Mouse (Mus musculus) G1E (cell line): ENCODE results near the gene Rasip1. TPM values are rescaled to one million over a fixed set of nuclear protein-coding genes. Genes with fewer than 3 reads are reported as not detected.

ENCODE experiments used
- ATAC-seq: 2 replicates; pipeline ENCODE4 v1.8.0; 2016; ENCODE audit warnings: mild to moderate bottlenecking; ENCODE audit not compliant: insufficient number of reproducible peaks, poor library complexity, low FRiP score, severe bottlenecking; ENCODE audit errors: extremely low read depth
- DNase-seq: peaks from one replicate; pipeline ENCODE4 v3.0.0; 2012; ENCODE audit warnings: low spot score
- H3K27me3 ChIP-seq: 2 replicates; pipeline ENCODE4 v1.6.1; 2012; ENCODE audit warnings: mild to moderate bottlenecking, low read length, inconsistent platforms; ENCODE audit not compliant: insufficient read depth
- H3K36me3 ChIP-seq: replicated peaks from 2 replicates; pipeline ENCODE3; 2012; ENCODE audit warnings: mild to moderate bottlenecking, inconsistent platforms
- H3K4me1 ChIP-seq: 2 replicates; pipeline ENCODE4 v1.6.1; 2012; ENCODE audit warnings: low read depth, low read length, inconsistent platforms, mixed read lengths; ENCODE audit not compliant: insufficient read depth
- H3K4me3 ChIP-seq: 2 replicates; pipeline ENCODE4 v1.5.1; 2012; ENCODE audit warnings: low read depth, mild to moderate bottlenecking, inconsistent platforms, low read length, moderate library complexity, mixed read lengths
- H3K9me3 ChIP-seq: replicated peaks from 2 replicates; pipeline ENCODE4 v1.6.1; 2012; ENCODE audit warnings: inconsistent platforms
- CTCF ChIP-seq: IDR thresholded peaks from 2 replicates; pipeline ENCODE4 v1.5.1; 2012; ENCODE audit warnings: low read depth, low read length, inconsistent platforms, mixed read lengths
- GATA1 ChIP-seq: IDR thresholded peaks from 2 replicates; pipeline ENCODE4 v1.6.1; 2012; ENCODE audit warnings: borderline replicate concordance, low read length, inconsistent platforms, mixed read lengths
- GATA2 ChIP-seq: IDR thresholded peaks from 2 replicates; pipeline ENCODE4 v1.6.1; 2012; ENCODE audit warnings: low read depth, low read length, inconsistent platforms, borderline replicate concordance
- POLR2AphosphoS5 ChIP-seq: IDR thresholded peaks from 2 replicates; pipeline ENCODE4 v1.6.1; 2012; ENCODE audit warnings: low read depth, low read length, inconsistent platforms; ENCODE audit not compliant: insufficient replicate concordance
- TAL1 ChIP-seq: conservative IDR thresholded peaks from 2 replicates; pipeline ENCODE4 v1.6.1; 2012; ENCODE audit warnings: low read depth, low read length, inconsistent platforms, mixed read lengths
- polyA plus RNA-seq: library from polyadenylated mRNA; stranded (reverse); fragments of >175 nt; gene quantifications from 2 replicates; pipeline ENCODE4 v1.2.3, GENCODE M21; 2012
- total RNA-seq, 2 experiments: library from RNA; stranded (forward) in 1 of 2; stranded (reverse) in 1 of 2; fragments of 200-1000 nt in 1 of 2; fragments of >200 nt in 1 of 2; fragmentation: Nextera tagmentation in 1 of 2; gene quantifications; 2 replicates each; pipeline ENCODE4 v1.2.3; 2014 to 2017

Rasip1 gene
- total and polyA plus RNA-seq, 3 experiments, result 0.11 to 0.95 (median 0.60) TPM

- peaks cover 51% of the 10 kb centered on the region for H3K27me3 ChIP-seq
- no peak for ATAC-seq
- H3K4me1 ChIP-seq, result peaks cover 9% of the 10 kb centered on the region; the same call in 1 of the 2 replicates
Observed at GRCm38 (mm10) chr7:45642083-45642482, 14.8 kb downstream of the Rasip1 start.

DNA sequence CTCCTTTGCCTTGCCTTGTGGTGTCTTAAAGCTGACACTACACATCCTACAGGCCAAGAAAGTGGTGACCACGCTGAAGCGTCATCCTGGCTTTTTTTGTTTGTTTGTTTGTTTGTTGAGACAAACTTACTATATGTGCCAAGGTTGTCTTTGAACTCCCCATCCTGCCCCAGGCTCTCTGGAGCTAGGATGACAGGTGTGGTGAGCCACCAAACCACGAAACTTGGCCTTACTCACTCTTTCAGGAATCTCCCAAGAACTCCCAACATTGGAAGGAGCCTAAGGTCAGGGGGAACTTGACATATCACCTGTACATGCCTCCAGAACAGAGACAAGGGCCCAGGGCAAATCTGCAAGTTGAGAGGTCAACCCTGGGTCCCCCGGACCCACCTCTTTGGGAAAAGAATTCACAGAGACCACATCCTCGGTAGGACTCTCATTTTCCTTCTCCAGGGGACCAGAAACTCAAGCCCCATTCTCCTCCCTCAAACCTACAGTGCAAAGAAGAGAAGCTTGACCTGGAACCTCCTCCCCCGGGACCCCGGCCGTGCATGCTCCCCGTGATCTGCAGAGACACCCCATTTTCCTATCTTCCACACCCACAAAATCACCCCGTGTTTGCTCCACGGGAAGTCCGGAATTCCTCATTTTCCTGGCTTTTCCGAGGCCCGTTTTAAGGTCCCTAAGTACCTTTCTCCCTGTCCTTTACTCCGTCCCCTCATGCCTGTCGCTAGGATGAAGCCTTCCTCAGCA, 15.4 kb downstream of the Rasip1 start:
- no peaks in the 10 kb centered on the region for H3K36me3 ChIP-seq
- no peak for DNase-seq
- H3K9me3 ChIP-seq, result no peaks in the 10 kb centered on the region
- H3K4me3 ChIP-seq, result no peak overlapping the region
- H3K27me3 ChIP-seq, result peaks cover 57% of the 10 kb centered on the region
- peaks cover 9% of the 10 kb centered on the region; the same call in 1 of the 2 replicates for H3K4me1 ChIP-seq
- TF ChIP-seq GATA1 (no peak), TAL1 (no peak), POLR2AphosphoS5 (no peak), CTCF (no peak), GATA2 (no peak)
- ATAC-seq, result no peak

More at GRCm38 (mm10) chr7:45642083-45642482, 14.8 kb downstream of the Rasip1 start:
- no peak overlapping the region for H3K4me3 ChIP-seq
- no peak for TF ChIP-seq POLR2AphosphoS5
- TF ChIP-seq GATA2, result no peak
- no peak for TF ChIP-seq TAL1
- no peak for TF ChIP-seq GATA1
- H3K9me3 ChIP-seq, result no peaks in the 10 kb centered on the region
- no peaks in the 10 kb centered on the region for H3K36me3 ChIP-seq
- no peak for DNase-seq

DNA sequence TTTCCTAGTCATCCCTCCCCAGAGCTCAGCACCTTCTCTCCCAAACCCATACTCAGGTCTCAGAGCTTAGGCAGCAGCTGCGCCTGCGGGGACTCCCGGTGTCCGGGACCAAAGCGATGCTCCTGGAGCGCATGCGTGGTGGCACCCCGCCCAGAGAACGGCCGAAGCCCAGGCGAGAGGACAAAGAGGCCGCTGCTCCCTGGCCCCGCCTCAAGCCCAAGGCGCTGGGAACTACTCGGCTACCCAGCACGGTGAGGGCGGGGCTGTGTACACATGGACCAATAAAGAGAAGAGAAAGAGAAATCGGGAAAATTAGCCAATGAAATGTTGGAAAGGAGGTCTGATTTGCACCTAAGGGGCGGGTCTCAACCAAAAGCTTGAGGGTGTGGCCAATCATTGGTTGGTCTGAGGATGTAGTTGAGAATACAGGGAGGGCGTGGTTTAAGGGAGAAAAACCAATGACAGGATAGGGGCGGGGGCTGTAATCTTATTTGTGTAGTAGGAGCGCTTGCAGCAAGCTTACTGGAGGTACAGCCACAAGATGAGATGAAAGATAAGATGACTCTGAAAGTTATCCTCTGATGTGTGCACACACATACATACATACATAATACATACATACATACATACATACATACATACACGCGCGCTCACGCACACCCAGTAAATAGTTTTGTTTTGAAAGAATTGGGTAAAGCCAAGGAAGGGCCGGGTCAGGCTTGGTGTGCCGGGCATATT, 16.3 kb downstream of the Rasip1 start:
- Histone ChIP-seq H3K36me3 (no peaks in the 10 kb centered on the region), H3K27me3 (peaks cover 59% of the 10 kb centered on the region), H3K9me3 (no peaks in the 10 kb centered on the region), H3K4me1 (peaks cover 9% of the 10 kb centered on the region; the same call in 1 of the 2 replicates), H3K4me3 (no peak overlapping the region)
- DNase-seq (no peak), ATAC-seq (no peak)
- TF ChIP-seq TAL1 (no peak), POLR2AphosphoS5 (no peak), GATA2 (no peak), GATA1 (no peak), CTCF (no peak)

GRCm38 (mm10) chr7:45644183-45644582, 16.9 kb downstream of the Rasip1 start:
- no peak for DNase-seq
- no peak for ATAC-seq
- H3K27me3 ChIP-seq, result peaks cover 60% of the 10 kb centered on the region
- TF ChIP-seq GATA2 (no peak), CTCF (no peak), TAL1 (no peak), GATA1 (no peak), POLR2AphosphoS5 (no peak)
- H3K4me1 ChIP-seq, result peaks cover 9% of the 10 kb centered on the region; the same call in 1 of the 2 replicates
- H3K9me3 ChIP-seq, result no peaks in the 10 kb centered on the region
- H3K4me3 ChIP-seq, result no peak overlapping the region
- no peaks in the 10 kb centered on the region for H3K36me3 ChIP-seq

DNA sequence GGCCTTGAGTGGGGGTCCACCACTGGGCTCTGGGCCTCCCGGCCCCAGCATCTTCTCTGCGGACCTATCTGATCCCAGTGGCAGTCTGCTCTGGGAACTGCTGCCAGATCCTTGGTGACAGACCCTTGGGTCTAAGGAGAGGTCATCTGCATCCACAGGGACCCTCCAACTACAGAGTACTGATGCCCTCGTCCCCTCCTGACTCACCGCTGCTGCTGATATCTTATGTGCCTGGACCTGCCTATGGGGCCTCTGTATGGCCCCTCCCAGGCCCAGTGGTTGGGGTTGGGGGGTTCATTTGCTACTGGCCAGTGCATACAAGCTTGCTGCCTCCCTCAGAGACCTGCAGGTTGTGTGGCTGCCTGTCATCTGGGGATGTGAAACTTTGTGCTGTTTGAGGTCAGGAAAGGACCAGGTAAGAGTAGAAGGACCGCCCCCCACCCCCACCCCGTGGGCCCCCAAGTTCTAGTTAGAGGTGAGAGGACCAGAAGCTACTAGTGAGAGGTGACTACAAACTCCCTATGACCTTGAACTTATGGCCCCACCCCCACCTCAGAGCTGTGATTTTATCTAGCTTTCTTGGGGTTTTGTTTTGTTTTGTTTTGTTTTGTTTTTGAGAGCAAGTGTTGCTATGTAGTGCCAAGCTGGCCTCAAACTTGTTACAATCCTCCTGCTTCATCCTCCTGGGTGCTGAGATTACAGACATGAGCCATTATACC, 17.7 kb downstream of the Rasip1 start:
- no peak for ATAC-seq
- no peaks in the 10 kb centered on the region for H3K36me3 ChIP-seq
- TF ChIP-seq TAL1 (no peak), CTCF (no peak), POLR2AphosphoS5 (no peak), GATA2 (no peak), GATA1 (no peak)
- H3K4me3 ChIP-seq, result no peak overlapping the region
- H3K4me1 ChIP-seq, result peaks cover 5% of the 10 kb centered on the region; the same call in 1 of the 2 replicates
- H3K27me3 ChIP-seq, result peaks cover 58% of the 10 kb centered on the region
- H3K9me3 ChIP-seq, result no peaks in the 10 kb centered on the region
- no peak for DNase-seq

DNA sequence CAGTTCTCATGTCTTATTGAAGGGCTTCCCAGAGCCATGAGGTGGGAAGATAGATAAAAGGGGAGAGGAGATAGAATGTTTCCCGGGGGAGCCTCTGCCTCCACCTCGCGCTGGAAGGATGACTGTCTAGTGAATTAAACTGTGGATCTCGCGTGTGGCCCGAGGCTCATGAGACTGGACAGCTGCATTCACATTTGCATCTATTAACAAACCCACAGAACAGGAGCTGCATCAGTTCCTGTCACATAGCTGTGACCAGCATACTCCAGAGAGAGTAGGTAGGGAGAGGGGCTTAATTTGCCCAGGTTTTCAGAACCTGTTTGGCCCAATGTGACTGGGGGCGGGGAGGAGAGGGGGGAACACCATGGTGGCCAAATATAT, 18.3 kb downstream of the Rasip1 start:
- Histone ChIP-seq H3K4me3 (no peak overlapping the region), H3K27me3 (peaks cover 59% of the 10 kb centered on the region), H3K36me3 (no peaks in the 10 kb centered on the region), H3K9me3 (no peaks in the 10 kb centered on the region), H3K4me1 (peaks cover 5% of the 10 kb centered on the region; the same call in 1 of the 2 replicates)
- ATAC-seq, result no peak
- TF ChIP-seq GATA2, result no peak
- no peak for TF ChIP-seq TAL1
- TF ChIP-seq CTCF, result no peak
- DNase-seq, result no peak
